Mouse (Mus musculus): ENCODE results near the gene Med17.

DNA sequence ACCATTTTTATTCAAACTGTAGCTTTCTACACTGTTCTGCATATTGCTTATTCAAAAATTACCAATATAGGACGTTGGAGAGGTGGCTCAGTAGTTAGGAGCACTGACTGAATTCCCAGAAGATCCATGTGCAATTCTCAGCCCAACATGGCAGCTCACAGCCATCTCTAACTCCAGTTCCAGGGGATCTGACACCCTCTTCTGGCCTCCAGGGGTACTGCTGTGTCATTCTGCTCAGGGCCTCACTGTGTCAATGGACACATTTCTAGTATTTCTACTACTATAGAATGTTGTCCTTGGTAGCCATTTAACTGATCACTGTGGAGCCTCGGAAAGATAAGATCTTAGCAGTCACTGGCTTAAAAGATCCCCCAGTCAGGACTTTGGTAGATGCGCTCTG is 5.7 kb upstream of the Med17 start:
- no peak for TF ChIP-seq CTCF (IDR thresholded peaks at IDR 0.05; ENCODE audit: extremely low read depth, insufficient read depth, low read length)
- TF ChIP-seq POLR2A (IDR thresholded peaks at IDR 0.05; ENCODE audit: extremely low read depth, insufficient read depth, low read length) = no peak
